ENCODE assay signal across 24 mouse cellular contexts in genomic region chr14:117683149-117683548, GRCm38 (mm10).
DNase-seq lines count a peak whose midpoint lies in the region; ATAC-seq and TF ChIP-seq lines count a peak whose summit lies in the region.
"Had no signal": no experiment of that assay in that cellular context is flagged by ENCODE, and none has a peak within 500 bp of the region (broad histone marks: within the 10 kb centered on the region; RNA-seq: fewer than 3 reads in every experiment).

No protein-coding gene starts in this region.

- no peak overlapping the region for H3K4me3 ChIP-seq in forebrain, postnatal 0 days (ENCODE audit: low read depth, low read length)
- no peak overlapping the region for H3K4me3 ChIP-seq in forebrain, embryonic 15.5 days
- no peak overlapping the region for H3K4me3 ChIP-seq in heart, postnatal 0 days (ENCODE audit: low read depth, low read length)
- H3K4me3 ChIP-seq in heart, embryonic 12.5 days, result no peak overlapping the region
- no peak overlapping the region for H3K4me3 ChIP-seq in lung, postnatal 0 days (ENCODE audit: low read depth, low read length)
- no peak overlapping the region for H3K4me3 ChIP-seq in lung, adult 2 months (replicated peaks; ENCODE audit: extremely low read depth, low read depth, low read length)
- H3K4me3 ChIP-seq: forebrain, embryonic 10.5 days; forebrain, embryonic 13.5 days; heart, embryonic 10.5 days; hindbrain, embryonic 10.5 days; hindbrain, embryonic 13.5 days; intestine, embryonic 15.5 days had no signal

- no peak for DNase-seq in forebrain, postnatal 0 days
- DNase-seq in heart, postnatal 0 days (ENCODE audit: low spot score), result no peak
- no peak for DNase-seq in lung, postnatal 0 days (ENCODE audit: low spot score)
- no peak for DNase-seq in lung, adult 2 months
- DNase-seq: adrenal gland, postnatal 10 days; adrenal gland, postnatal 36 days; cerebellum, adult 18-20 months; cerebellum, adult 9-10 months; cerebellum, postnatal 14 days; gastrocnemius, postnatal 14 days; heart, adult 11 months; heart, postnatal 10 days; heart, postnatal 36 days had no signal

- no peak for ATAC-seq in forebrain, postnatal 0 days
- no peak for ATAC-seq in forebrain, embryonic 15.5 days (replicated peaks)
- ATAC-seq in heart, postnatal 0 days (ENCODE audit: insufficient read depth, low read depth), result no peak
- no peak for ATAC-seq in heart, embryonic 12.5 days (ENCODE audit: insufficient number of reproducible peaks, low FRiP score)
- ATAC-seq in lung, postnatal 0 days, result no peak
- ATAC-seq: forebrain, embryonic 13.5 days; hindbrain, embryonic 16.5 days; intestine, embryonic 15.5 days; Patski had no signal

- H3K9me3 ChIP-seq in forebrain, postnatal 0 days (ENCODE audit: low read length), result no peaks in the 10 kb centered on the region
- no peaks in the 10 kb centered on the region for H3K9me3 ChIP-seq in forebrain, embryonic 15.5 days
- no peaks in the 10 kb centered on the region for H3K9me3 ChIP-seq in heart, postnatal 0 days (replicated peaks; ENCODE audit: control insufficient read depth, low read length)
- no peaks in the 10 kb centered on the region for H3K9me3 ChIP-seq in heart, embryonic 12.5 days (replicated peaks)
- no peaks in the 10 kb centered on the region for H3K9me3 ChIP-seq in lung, postnatal 0 days (ENCODE audit: low read length)
- H3K9me3 ChIP-seq: forebrain, embryonic 10.5 days; forebrain, embryonic 13.5 days; heart, embryonic 10.5 days; hindbrain, embryonic 10.5 days; hindbrain, embryonic 13.5 days; intestine, embryonic 15.5 days had no signal

- TF ChIP-seq EP300 in heart, postnatal 0 days (IDR thresholded peaks at IDR 0.05; ENCODE audit: low read depth), result no peak
- TF ChIP-seq EP300 in lung, postnatal 0 days (IDR thresholded peaks at IDR 0.05), result no peak

- WGBS in forebrain, postnatal 0 days, result 94% methylated on average over 4 of the region's 4 CpGs
- 95% methylated on average over 4 of the region's 4 CpGs for WGBS in forebrain, embryonic 15.5 days
- WGBS in heart, postnatal 0 days, result 93% methylated on average over 4 of the region's 4 CpGs
- 88% methylated on average over 4 of the region's 4 CpGs for WGBS in heart, embryonic 12.5 days
- WGBS in lung, postnatal 0 days, result 94% methylated on average over 4 of the region's 4 CpGs
- WGBS in lung, adult 2 months, result 91% methylated on average over 4 of the region's 4 CpGs

- no peak overlapping the region for H3K27ac ChIP-seq in forebrain, postnatal 0 days (ENCODE audit: low read depth, low read length)
- no peak overlapping the region for H3K27ac ChIP-seq in forebrain, embryonic 15.5 days (replicated peaks)
- H3K27ac ChIP-seq in heart, postnatal 0 days (ENCODE audit: low read depth), result no peak overlapping the region
- no peak overlapping the region for H3K27ac ChIP-seq in heart, embryonic 12.5 days (ENCODE audit: poor library complexity, severe bottlenecking)
- H3K27ac ChIP-seq in lung, postnatal 0 days (ENCODE audit: low read length), result no peak overlapping the region
- H3K27ac ChIP-seq: forebrain, embryonic 10.5 days; forebrain, embryonic 13.5 days; heart, embryonic 10.5 days; hindbrain, embryonic 10.5 days; hindbrain, embryonic 13.5 days; intestine, embryonic 15.5 days had no signal

- H3K36me3 ChIP-seq in forebrain, postnatal 0 days (ENCODE audit: insufficient read depth), result no peaks in the 10 kb centered on the region
- H3K36me3 ChIP-seq in forebrain, embryonic 15.5 days, result no peaks in the 10 kb centered on the region
- H3K36me3 ChIP-seq in heart, postnatal 0 days (replicated peaks; ENCODE audit: control insufficient read depth, insufficient read depth, low read length), result no peaks in the 10 kb centered on the region
- H3K36me3 ChIP-seq in heart, embryonic 12.5 days, result no peaks in the 10 kb centered on the region
- H3K36me3 ChIP-seq in lung, postnatal 0 days (ENCODE audit: insufficient read depth, low read length), result no peaks in the 10 kb centered on the region
- H3K36me3 ChIP-seq: forebrain, embryonic 10.5 days; G1E; heart, embryonic 10.5 days; hindbrain, embryonic 10.5 days; hindbrain, embryonic 13.5 days; intestine, embryonic 15.5 days had no signal

- H3K27me3 ChIP-seq in forebrain, postnatal 0 days (ENCODE audit: insufficient read depth, low read length), result no peaks in the 10 kb centered on the region
- no peaks in the 10 kb centered on the region for H3K27me3 ChIP-seq in forebrain, embryonic 15.5 days
- H3K27me3 ChIP-seq in heart, postnatal 0 days (ENCODE audit: control insufficient read depth, insufficient read depth, low read length), result no peaks in the 10 kb centered on the region
- H3K27me3 ChIP-seq in heart, embryonic 12.5 days (replicated peaks), result no peaks in the 10 kb centered on the region
- H3K27me3 ChIP-seq in lung, postnatal 0 days (replicated peaks; ENCODE audit: insufficient read depth, low read length), result no peaks in the 10 kb centered on the region
- H3K27me3 ChIP-seq: forebrain, embryonic 13.5 days; hindbrain, embryonic 13.5 days; intestine, embryonic 15.5 days; Patski had no signal

- 0 out of 2 replicates have a peak, but pooled peaks have one; percentile 9 for TF ChIP-seq CTCF in forebrain, postnatal 0 days (IDR thresholded peaks at IDR 0.05; ENCODE audit: low read depth)
- TF ChIP-seq CTCF in heart, postnatal 0 days (IDR thresholded peaks at IDR 0.05; ENCODE audit: low read depth), result peak; percentile 23
- 0 out of 2 replicates have a peak, but pooled peaks have one; percentile 5 for TF ChIP-seq CTCF in lung, postnatal 0 days (IDR thresholded peaks at IDR 0.05)
- no peak for TF ChIP-seq CTCF in lung, adult 2 months (IDR thresholded peaks at IDR 0.05; ENCODE audit: insufficient read depth, low read length)

- no peak for TF ChIP-seq POLR2A in lung, adult 2 months (IDR thresholded peaks at IDR 0.05; ENCODE audit: borderline replicate concordance, extremely low read depth, low read depth, low read length)

- H3K9ac ChIP-seq in forebrain, postnatal 0 days, result no peak overlapping the region
- no peak overlapping the region for H3K9ac ChIP-seq in forebrain, embryonic 15.5 days (replicated peaks)
- H3K9ac ChIP-seq in heart, postnatal 0 days (replicated peaks; ENCODE audit: low read depth, low read length), result no peak overlapping the region
- no peak overlapping the region for H3K9ac ChIP-seq in heart, embryonic 12.5 days
- no peak overlapping the region for H3K9ac ChIP-seq in lung, postnatal 0 days (replicated peaks; ENCODE audit: low read depth)
- H3K9ac ChIP-seq: forebrain, embryonic 13.5 days; hindbrain, embryonic 13.5 days; intestine, embryonic 15.5 days had no signal

- no peaks in the 10 kb centered on the region for H3K4me1 ChIP-seq in forebrain, postnatal 0 days (ENCODE audit: insufficient read depth)
- H3K4me1 ChIP-seq in forebrain, embryonic 15.5 days, result peaks cover 14% of the 10 kb centered on the region
- H3K4me1 ChIP-seq in heart, postnatal 0 days (ENCODE audit: control insufficient read depth, insufficient read depth), result peaks cover 14% of the 10 kb centered on the region
- H3K4me1 ChIP-seq in heart, embryonic 12.5 days (replicated peaks), result peaks cover 16% of the 10 kb centered on the region
- H3K4me1 ChIP-seq in lung, postnatal 0 days (ENCODE audit: insufficient read depth, low read depth, low read length), result no peaks in the 10 kb centered on the region
- no peaks in the 10 kb centered on the region for H3K4me1 ChIP-seq in lung, adult 2 months (ENCODE audit: control insufficient read depth, insufficient read depth, low read length)
- H3K4me1 ChIP-seq: forebrain, embryonic 10.5 days; hindbrain, embryonic 10.5 days had no signal

- H3K4me2 ChIP-seq in forebrain, postnatal 0 days (ENCODE audit: low read depth), result no peak overlapping the region
- no peak overlapping the region for H3K4me2 ChIP-seq in forebrain, embryonic 15.5 days (replicated peaks)
- no peak overlapping the region for H3K4me2 ChIP-seq in heart, postnatal 0 days (ENCODE audit: low read depth, low read length)
- no peak overlapping the region for H3K4me2 ChIP-seq in heart, embryonic 12.5 days
- H3K4me2 ChIP-seq in lung, postnatal 0 days (replicated peaks; ENCODE audit: low read depth, low read length), result no peak overlapping the region
- H3K4me2 ChIP-seq: forebrain, embryonic 13.5 days; hindbrain, embryonic 13.5 days; intestine, embryonic 15.5 days had no signal
